Mouse (Mus musculus) spleen, postnatal 4 days (tissue): ENCODE measurements around the gene Igf2r.
"Not testable (repeated sequence)": the region's sequence is repeated elsewhere in the genome, so short reads cannot be mapped to it uniquely, and the experiment has no call there.

Source experiments
- DNase-seq, 2 experiments: peaks; one replicate each; pipeline ENCODE4 v3.0.0; 2022; ENCODE audit warnings: low spot score in 2 of 2

Gene Igf2r

DNA sequence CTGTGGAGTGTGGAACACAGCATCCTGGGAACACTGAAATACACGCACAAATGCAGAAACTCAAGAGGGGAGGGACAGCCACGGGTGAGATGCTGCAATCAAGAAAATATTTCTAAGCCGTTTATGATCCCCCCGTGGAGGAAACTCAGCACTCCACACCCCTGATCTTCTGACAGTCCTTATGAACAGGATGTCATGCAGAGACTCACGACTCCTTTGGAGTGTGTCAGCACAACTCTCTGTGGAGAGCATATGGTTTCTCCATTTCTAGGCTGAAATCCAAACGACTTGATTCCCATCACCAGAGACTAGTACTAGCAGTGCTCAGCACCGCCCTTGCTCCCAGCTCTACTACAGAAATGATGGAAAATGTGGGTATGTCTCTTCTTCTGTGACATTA lies 51.2 kb downstream of the Igf2r start:
- DNase-seq: no peak

DNA sequence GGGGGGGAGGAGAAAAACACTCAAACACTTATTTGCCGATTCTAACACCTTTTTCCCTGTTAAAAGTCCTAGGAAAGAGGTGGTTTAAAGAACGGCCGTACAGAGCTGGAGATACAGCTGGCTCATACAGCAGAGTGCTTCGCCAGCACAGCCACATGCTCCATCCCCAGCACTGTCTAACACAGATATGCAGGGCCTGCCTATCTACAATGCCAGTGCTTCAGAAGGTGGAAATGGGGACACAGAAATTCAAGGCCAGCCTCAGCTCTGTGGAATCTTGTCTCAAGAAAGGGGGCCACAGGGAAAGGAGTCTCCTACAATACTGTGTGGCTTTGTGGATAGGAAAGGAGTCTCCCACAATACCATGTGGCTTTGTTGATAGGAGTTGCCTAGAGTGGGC lies 52.0 kb downstream of the Igf2r start:
- no peak for DNase-seq

DNA sequence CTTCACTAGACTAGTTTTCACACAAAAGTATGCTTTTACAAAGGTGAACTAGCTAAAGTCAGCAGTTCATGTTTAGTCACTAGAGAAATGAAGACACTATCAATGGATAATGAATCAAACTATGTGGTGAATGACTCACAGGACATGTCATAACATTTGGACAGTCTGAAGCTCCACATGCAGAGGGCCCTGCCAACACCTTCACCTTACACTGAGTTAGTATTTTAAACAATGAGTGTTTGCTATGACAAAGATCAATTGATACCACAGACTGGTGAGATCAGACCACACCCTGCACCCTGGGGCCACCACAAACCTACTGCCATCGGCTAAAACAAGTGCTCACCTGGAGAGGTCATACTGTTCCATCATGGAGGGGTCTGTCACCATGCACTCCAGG lies 54.4 kb downstream of the Igf2r start:
- no peak for DNase-seq

DNA sequence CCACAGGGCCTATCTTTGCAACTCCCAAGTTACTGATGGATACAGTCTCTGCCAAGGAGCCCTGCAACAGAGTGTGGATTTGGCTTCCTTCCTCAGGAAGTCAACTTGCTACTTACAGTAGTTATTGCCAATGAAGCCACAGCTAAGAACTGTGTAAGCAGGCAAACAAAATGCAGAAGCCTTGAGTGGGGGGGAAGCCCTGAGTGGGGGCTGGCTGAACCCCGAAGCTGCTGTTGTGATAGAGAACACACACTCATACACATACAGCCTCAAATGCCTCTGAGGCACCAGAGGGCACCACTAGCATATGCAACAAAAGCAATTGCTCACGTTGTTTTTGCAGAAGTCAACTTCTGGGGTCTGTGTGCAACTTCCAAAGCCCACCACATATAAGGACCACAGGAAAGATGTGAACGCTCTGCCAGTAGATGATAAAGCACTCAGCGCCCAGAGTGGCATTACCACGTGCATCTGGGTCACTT lies 55.3 kb downstream of the Igf2r start:
- no peak for DNase-seq

DNA sequence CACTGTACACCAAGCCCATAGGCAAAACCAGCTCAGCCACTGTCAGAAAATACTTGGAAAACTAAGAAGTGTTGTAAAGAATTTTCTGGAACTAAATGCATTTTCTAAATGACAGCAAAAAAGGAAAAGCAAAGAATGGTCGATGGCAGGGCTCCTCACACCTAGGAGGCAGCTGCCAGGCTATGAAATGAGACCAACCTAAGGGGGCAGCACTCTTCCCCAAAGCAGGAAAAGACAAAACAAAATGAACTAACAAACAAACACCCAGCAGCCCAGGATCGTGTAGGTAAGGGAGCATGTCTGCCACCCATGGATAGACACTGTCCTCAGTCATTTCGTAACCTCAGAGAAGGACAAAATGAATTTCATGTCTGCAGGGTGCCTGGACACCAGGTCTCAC lies 56.5 kb downstream of the Igf2r start:
- no peak for DNase-seq

DNA sequence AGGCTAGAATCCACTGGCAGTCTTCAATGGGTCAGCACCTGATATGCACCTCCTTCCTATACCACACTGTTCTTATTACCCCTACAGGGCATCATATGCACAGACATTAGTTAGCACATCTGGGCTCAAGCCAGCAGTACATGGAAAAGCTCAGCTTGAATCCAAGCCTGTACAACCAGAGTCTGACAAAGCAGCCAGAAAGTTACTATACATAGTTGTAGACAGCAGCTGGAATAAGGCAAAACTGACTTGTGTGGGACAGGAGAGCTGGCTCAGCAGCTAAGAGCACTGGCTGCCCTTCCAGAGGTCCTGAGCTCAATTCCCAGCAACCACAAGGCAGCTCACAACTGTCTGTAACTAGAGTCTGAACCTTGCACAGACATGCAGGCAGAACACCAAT lies 57.3 kb downstream of the Igf2r start:
- no peak for DNase-seq

DNA sequence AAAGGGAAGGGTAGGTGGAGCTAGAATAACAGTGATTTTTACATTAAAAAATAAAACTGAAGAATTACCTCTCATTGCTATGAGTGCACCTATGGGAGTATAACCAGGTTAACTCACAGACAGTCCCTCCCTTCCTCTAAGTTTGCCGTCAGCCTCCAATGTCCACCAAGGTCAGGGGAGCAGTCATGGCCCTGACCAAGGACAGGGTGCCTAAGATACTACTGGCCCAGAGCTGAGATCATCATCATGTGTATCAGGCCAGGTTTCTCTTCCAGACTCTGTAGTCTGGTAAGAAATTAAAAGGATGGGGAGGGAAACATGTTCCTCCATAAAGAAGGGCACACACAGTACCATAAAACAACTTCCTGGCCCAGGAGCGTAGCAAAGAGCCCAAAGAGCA lies 58.5 kb downstream of the Igf2r start:
- DNase-seq: no peak

DNA sequence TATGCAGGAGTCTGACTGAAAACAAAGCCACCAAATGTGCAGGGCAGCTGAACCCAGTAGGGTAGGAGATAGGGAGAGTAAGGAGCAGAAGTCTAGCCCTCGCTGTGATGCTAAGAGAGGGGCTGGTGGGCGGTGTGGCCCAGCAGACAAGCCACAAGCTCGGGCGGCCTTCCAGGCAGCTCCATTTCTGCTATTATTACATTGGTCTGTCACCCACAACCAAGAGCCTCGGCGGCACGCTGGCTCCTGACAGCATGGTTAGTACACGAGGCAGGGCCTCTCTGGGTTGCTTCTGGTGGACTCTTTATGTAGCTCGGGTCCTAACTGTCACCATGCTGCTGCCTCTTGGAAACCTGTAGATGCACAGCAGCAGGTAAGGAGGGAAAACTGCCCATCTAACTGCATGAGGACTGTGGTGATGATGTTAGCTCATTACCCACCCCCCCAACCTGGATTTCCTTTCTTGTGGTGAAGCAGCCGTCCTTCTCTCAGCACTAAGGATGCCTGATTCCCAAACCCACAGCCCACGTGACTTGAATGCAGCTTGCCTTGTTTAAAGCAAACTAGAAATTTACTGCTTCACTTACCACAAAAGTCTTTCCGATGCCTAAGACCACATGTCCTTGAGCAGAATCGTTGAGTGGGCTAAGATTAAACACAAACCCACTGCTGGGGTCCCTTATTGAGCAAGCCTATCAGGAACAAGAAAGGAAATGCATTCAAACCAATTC lies 59.2 kb downstream of the Igf2r start:
- DNase-seq: no peak

DNA sequence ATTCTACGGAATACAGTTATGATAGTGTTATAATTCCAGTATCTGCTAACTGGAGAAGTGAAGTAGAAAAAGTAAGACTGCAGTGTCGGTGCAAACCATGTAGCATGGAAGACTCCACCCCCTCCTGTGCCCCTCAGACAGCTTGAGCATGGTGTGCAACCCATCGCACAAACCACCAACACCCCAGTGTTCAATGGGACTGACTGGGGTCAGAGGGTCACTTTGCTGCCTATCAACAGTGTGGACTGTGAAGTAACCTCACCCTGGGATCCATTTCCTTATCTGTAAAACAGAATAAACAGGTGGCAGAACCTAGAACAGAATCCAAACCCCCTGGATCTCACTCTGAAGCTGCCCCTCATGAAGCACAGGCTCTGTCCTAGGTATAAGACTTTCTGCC lies 61.1 kb downstream of the Igf2r start:
- DNase-seq: no peak

DNA sequence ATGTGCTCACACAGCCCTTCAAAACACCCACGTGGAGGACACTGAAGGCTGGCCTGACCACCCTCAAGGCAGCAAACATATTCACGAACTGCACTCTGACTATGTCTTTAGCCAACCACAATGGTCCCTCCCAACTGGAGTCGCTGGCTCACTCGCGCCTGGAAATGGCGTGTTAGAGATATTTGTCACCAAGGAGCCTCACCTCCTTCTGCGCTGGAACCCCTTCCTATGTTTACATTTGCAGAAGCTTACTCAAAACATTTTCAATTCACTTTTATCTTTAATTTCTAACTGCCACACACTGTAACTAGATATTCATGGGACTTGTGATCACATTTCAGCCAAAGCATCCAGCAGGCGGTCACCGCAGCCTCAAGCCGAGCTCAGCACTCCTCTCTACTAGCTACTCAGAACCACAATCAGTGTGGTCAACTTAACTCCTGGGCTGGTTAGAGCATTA lies 62.8 kb downstream of the Igf2r start:
- no peak for DNase-seq

DNA sequence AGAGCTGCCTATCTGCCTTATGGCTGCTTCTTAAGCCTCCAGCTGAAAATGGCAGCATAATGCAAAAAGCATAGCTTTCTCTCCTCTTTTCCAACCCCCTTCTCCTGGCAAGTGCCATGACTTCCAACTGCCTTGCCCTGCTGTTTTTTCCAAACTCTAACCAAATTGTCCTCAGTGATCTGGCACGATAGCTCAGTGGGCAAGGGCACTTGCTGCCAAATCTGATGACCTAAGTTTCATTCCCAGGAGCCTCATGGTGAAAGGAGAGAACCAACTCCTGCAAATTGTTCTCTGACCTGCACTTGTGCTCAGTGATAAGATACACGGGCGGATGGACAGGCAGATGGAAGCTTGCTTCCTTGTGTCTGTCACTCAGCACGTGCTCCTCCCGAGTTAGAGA lies 66.6 kb downstream of the Igf2r start:
- no peak for DNase-seq

DNA sequence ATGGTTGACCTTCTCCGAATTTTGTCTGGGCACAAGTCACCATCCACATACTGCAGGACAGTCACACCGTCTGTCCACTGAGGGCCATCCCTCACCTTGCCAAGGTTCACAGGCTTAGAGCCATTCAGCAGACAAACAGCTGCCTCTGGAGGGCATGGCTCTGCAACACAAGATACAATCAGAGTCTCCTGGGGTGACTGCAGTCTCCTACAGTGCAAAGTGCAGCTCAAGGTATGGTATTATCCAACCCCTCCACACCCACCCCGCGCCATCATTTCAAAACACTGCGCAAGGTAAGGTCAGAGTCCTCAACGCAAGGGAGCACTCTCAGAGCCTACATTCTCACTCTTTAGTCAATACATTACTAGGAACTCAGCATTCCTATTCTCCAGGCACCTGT lies 69.1 kb downstream of the Igf2r start:
- no peak for DNase-seq

DNA sequence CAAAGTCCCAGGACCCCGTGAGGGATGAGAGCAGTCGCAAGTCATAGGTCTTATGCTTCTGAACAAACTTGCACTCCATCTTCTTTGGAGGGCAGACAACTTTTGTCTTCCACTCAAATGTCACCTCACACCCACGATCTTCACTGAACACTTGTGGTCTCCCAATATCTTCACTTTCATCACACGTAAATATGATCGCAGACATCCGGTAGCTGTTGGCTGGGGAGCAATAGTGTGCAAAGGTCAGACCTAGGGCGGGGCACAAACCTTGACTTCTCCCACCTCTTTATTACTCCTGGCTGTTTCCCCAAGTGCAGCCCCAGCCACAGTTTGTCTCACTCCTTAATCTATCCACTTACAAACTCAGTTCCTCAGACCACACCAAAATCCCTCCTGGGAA lies 77.6 kb downstream of the Igf2r start:
- DNase-seq: no peak

DNA sequence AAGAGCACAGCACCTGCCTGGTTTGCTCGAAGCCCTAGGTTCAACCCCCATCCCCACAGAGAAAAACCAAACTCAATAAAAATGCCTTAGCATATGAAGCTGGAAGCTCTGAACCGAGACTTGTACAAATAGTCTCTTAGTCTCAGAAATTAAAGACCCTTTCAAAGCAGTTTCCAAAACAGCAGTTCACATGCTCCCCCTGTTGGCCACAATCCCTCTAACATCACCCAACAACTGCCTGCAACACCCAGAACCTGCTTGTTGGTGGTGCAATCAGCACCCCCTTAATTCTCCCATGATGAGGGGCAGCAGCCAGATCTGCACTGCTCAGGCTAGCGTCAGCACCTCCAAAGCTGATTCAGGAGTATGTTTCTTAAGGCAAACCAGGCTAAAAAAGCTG lies 79.9 kb downstream of the Igf2r start:
- no peak for DNase-seq

DNA sequence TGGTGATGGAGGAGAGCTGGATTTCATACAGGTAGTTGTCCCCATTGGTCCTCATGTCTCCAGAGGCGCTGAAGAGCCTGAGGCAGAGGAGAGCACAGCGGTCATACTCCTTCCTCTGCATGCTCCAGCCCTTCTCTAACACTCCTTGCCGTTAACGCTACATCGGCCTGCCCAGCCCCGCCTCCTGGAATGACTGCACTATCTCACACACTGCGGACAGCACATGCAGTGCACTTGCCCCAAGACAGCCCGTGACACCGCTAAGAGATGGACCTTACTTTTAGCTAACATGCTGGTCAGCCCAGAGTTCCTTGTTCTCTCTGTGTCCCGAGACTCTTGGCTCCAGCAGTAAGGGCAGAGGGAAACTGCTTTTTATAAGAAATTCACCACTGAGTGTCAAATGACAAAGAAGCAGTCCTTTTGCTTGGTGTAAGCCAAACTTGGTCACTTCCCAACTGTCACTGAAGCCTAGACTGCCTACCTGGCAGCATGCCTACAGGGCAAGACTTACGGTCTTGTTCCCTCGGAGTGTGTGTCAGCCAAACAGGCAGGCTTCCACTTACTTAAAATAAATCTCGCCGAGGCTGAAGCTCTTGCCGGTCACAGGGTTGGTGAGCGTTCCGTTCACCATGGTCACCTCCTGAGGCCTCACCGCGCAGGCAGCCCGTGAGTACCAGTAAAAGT lies 80.9 kb downstream of the Igf2r start:
- DNase-seq: no peak

DNA sequence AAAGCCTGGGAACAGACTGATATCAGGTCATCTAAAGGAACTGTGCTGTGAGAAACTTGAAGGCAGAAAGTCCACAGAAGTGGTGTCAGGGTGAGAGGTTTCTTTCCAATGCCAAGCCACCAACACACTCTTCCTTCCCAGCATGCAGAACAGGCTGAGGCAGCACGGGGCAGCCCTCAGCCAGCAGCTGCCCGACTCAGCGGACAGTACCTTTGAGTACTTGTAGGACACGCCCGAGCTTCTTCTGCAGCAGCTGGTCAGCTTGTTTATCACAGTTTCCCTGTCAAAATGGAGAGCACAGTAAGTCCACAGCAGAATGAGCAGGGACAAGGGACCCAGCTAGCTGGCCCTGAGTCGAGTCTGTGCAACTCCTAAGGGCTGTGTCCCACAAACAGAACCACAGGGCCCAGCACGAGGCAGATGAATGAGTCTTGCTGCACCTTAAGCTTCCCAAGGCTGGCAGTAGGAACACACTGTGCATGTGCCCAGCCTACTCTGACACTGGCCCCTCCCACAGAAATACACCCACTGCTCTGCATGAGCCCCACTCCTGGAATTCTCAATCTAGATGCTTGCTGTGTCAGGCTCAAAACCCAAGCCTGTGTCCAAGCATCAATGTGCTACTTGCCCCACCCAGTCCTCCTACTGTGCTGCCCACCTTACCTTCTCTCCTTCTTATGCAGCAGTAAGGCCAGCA lies 84.4 kb downstream of the Igf2r start:
- no peak for DNase-seq

DNA sequence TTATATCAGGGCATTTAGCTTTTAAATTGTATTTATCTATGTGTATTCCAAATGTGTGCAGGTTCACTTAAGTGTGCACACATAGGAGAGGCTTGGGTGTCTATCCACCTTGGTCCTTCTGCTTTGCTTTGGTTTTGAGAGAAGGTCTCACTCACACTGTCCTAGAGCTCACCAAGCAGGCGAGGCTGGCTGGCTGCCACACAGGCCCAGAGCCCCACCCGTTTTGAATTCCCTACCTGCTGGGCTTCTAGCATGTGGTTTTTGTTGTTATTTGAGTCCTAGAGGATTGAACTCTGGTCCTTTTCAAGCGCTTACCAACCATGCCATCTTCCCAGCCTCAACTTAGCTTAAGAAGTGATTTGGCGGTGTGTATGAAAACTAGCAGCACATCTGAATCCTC lies 85.1 kb downstream of the Igf2r start:
- no peak for DNase-seq

DNA sequence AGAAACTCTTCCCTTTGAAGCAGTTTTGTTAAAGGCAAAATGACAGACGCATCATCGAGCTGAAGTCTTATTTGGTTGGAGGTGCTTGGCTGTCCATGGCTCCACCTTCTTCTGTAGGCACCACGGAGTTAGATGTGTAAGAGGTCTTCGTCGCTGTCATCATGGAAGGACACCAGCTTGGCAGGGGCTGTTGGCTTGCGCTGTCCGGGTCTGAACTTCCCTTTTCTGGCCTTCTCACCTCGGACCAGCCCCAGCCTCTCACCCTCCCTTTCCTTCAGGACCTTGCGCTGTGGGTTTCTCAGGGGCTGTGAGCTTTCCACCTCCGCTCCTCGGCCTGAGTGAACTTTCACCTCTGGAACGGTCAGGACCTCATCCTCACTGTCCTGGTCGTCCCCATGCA lies 85.9 kb downstream of the Igf2r start:
- DNase-seq: no peak

DNA sequence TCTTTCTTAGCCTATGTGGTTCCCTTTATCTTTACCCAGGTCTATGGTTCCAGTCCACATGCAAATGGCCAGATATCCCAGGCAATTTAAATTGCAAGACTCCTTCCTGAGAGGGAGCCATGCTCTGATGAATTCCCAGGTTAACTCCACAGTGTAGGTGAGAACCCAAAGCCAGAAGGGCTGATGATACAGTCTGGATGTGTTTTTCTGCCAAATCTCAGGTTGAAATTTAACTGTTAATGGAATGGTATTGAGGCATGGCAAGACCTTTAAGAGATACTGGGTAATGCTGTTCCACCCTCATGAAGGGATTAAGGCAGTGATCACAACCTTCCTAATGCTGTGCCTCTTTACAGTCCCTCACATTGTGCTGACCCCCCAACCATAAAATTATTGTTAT lies 91.2 kb downstream of the Igf2r start:
- no peak for DNase-seq

DNA sequence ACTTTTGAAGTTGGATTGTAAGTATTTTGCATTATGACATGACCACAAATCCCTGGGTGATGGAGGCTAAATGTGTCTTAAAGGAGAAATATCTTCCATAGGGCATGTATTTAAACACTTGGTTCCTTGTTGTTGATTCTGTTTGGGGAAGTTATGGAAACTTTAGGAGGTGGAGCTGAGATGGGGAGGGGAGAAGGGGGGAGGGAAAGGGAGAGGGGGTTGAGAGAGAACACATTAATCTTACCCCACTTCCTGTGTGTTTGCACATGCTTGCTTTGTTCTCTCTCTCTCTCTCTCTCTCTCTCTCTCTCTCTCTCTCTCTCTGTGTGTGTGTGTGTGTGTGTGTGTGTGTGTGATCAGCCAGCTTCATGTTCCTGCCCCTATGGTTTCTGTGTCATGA lies 92.3 kb downstream of the Igf2r start:
- DNase-seq: no peak

DNA sequence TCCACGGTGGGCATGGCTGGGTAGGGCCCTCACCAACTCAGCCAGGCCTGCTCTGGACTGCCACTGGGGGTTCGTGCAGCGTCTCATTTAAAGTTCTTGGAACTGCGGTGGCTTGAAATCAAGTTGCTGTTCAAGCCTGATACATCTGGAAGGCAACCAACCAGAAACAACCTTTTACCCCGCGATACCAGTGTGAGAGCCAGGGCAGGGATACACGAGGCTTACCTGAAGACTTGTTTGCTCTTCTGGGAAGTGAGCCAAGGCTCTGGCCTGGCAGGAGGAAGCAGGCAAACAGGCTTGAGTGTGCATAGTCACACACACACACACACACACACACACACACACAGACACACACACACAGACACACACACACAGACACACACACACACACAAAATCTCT lies 93.8 kb downstream of the Igf2r start, which contains the start of gene Slc22a1:
Gene Slc22a1 (minus strand): TSS at position 184 of the 400 bp plus-strand sequence.
- DNase-seq: no peak

DNA sequence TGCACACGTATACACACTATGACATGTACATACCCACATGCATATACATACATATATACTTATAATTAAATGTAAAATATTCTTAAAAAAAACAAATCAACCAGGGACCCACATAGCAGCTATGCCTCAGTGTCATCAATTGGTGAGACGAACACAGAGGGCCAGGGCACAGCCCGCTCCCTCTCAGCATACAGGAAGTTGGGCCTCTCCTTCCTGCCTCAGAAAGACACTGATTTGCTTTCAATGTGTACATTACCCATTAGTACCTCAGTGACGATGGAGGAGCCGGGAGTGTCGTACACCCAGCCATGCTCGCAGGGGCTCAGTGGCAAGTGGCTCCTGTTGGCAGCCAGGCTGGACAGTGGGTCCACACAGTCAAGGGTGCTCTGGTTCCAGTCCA lies 94.5 kb downstream of the Igf2r start:
- DNase-seq: not testable (repeated sequence)

DNA sequence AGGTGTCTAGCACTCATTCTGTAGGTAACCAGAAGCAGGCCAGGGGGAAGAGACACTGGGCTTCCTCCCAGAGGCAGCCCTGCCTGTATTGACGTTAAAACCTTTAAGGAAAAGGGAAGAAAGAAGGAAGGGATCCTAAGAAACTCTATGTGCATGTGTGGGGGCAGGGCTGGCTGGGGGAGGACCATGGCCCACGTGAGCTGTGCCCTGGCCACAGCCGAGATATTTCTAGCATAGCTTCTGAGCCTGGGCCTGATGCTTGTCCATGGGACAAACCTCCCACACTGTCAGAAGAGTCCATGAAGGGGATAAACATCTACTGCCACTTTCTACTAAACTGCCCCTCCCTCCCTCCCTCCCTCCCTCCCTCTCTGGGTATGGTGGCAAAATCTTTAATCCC lies 95.6 kb downstream of the Igf2r start:
- no peak for DNase-seq
